Mouse (Mus musculus) lung, adult 2 months (tissue): ENCODE results near the gene Paqr6.

Experiments used
- CTCF ChIP-seq: fragments of 200-500 bp; IDR thresholded peaks from 2 replicates; pipeline ENCODE4 v1.5.1; 2011; ENCODE audit warnings: mild to moderate bottlenecking, low read length, control low read depth; ENCODE audit not compliant: insufficient read depth
- POLR2A ChIP-seq: fragments of 200-500 bp; IDR thresholded peaks from 2 replicates; pipeline ENCODE4 v1.6.1; 2011; ENCODE audit warnings: low read depth, mild to moderate bottlenecking, control low read depth, low read length, borderline replicate concordance; ENCODE audit errors: extremely low read depth

DNA sequence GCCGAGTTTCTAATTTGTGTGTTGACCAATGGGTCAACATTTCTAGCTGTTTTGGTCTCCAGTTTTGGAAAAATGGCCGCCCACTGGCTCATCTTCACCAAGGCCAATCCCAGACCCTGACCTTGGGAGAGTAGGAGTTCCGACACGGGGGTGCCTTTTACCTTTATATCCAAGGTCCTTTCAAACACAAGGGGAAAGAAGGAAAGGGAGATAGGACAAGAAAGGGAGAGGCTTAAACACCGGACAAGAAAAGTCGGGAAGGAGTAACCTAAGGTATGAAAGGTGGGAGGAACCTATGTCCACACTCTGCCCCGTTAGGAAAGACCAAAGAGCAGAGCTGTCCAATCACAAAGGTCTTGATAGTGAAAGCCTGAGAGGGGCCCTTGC is 46.3 kb downstream of the Paqr6 start:
- TF ChIP-seq CTCF, result no peak
- TF ChIP-seq POLR2A, result no peak
